Mouse (Mus musculus) adrenal gland, postnatal 10 days (tissue): ENCODE measurements around the gene Unc80. TPM values are rescaled to one million over a fixed set of nuclear protein-coding genes. Genes with fewer than 3 reads are reported as not detected.

ENCODE experiments used
- DNase-seq: peaks from one replicate; pipeline ENCODE4 v3.0.0; 2021; ENCODE audit warnings: mixed read lengths
- long read RNA-seq, 2 experiments: library from polyadenylated mRNA; stranded (forward); transcript quantifications; one replicate each; pipeline ENCODE4 v2.0.0; 2021
- total RNA-seq, 2 experiments: library from RNA; stranded (reverse); gene quantifications; 2 replicates each; pipeline ENCODE4 v1.2.3; 2021

The Unc80 gene
- total RNA-seq = 10 to 100 TPM in 1 of 2 experiments, 1 to 10 TPM in 1; 6.7 to 11.1 TPM
- long read RNA-seq, experiment 1 = 0 reads
- long read RNA-seq, experiment 2 = 0 reads

DNA sequence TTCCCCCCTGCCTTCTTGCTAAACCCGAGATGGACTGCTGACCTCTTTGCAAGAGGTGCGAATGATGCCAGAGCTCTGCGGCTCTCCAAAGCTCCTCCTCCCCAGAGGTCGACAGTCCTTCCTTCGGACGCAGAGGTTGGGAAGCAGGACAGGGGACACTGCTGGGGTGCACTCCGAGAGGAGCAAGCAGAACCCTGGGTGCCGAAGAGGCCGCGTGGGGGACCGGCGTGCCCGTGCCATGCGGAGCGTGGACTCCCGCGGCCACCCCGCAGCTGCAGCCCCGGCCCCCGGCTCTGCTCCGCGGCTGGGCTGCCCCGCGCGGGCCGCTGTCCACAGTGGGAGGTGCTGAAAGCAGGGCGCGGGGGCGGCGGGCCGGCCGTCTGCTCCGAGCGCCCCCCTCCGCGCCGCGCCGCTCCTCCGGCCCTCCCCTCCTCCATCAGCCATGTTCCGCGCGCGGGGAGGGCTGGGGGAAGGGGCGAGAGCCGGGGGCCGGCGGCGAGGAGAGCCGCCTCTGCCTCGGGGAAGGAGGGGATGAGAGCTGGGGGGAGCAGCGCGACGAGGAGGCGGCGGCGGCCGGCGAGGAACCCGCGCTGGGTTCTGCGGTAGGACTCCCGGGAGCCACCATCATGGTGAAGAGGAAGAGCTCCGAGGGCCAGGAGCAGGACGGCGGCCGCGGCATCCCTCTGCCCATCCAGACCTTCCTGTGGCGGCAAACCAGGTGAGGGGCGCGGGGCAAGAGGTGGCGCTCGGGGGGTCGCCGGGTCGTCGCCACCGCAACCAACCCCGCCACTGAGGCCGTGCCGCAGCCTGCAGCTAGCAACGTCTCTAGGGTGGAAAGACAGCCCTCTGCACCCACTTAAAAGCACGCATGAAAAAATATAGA lies at the start of gene Unc80:
Gene Unc80 (plus strand): TSS at position 547 of the 883 bp plus-strand sequence.
- peak; percentile 84 for DNase-seq

GRCm38 (mm10) chr1:66426073-66426472 lies 42.1 kb upstream of the Unc80 start:
- DNase-seq = no peak

DNA sequence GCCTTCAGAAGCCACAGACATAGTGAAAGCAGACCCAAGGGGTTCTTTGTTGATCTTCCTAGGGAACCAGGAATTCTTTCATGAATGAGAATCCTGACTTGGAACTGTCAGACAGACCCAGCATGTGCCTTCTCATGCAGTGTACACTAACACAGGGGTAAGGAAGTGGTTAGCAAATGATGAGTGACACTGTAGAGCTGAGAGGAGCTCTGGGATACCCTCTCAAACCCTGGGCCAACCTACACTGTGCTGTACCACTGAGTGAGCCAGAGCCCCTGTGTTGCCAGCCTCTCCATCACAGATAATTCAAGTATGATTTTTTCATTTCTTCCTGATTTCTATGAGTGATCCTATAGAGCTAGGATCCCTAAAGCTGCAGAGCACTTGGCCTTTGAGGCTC lies 37.2 kb upstream of the Unc80 start:
- no peak for DNase-seq

GRCm38 (mm10) chr1:66431472-66431871 lies 36.7 kb upstream of the Unc80 start:
- DNase-seq = no peak

DNA sequence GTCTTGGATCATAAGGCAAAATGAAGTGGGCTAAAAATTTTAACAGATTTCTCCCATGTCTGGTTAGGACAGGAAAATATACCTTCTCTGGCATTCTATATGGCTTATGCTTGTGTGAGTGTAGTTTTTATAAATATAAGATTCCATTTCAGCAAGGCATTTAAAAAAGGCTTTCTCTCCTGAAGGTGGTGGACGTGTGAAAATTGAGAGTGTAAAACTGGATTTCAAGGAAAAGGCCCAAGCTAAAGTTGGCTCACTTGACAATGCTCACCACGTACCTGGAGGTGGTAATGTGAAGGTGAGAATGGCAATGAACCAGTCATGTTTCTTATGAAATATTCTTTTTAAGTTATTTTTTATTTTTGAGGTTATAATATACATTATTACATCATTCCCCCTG lies 30.1 kb upstream of the Unc80 start:
- no peak for DNase-seq

GRCm38 (mm10) chr1:66442922-66443321 lies 25.2 kb upstream of the Unc80 start:
- DNase-seq = no peak

DNA sequence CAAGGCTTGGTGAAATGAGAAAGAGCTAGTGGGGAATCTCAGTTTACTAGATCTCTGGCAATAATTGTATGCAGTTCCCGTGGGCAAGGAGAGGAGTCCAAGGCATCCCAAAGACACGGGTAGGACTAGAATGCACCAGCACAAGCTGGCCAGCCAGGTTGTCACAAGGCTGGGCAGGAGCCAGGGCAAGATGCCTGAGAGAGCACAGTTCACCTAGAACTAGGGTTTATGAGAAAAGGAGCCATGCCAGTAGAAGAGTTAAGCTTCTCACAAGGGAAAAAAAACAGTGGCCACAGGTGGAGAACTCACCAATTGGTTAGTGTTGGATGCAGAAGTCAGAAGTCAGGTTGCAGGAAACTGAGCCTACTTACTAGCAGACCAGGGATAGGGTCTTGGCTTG lies 18.7 kb upstream of the Unc80 start:
- DNase-seq = no peak

DNA sequence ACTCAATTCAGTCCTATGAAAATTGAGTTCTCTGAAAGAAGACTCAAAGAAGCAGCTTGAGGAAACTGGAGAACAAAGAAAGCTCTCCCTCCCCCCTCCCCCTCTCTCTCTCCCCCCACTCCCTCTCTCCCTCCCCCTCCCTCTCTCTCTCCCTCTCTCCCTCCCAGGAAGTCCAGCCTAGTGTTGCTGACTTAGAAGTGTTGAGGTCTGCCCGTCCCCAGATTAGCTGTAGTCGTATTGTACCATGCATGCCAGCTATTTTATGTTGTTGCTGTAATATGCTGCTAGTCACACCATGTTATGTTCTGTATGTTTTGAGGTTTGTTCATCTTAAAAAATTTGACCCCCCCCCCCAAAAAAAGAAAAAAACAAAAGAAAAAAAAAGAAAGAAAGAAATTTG lies 11.6 kb upstream of the Unc80 start:
- DNase-seq = no peak

DNA sequence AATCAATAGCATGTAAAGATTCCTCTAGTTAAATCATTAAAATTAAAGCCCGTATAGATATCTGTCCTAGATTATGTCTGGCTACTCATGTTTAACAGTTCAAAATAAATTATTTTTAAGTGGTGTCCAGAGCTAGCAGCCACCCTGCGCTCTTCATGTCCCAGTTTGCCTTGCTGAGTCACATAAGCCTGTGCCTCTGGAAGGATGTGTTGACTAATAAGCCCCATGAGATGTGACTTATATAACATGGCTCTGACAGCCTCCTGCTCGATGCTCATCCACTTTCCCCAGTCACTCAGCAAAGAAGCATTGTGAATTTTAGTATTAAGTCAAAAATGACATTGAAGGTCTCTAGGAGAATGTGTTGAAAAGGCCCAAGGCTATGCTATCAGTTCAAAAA lies 10.4 kb upstream of the Unc80 start:
- no peak for DNase-seq

- no peak for DNase-seq
These were observed 8.8 kb upstream of the Unc80 start for GRCm38 (mm10) chr1:66459394-66459793.

- DNase-seq = no peak
These were observed 7.3 kb upstream of the Unc80 start for GRCm38 (mm10) chr1:66460850-66461249.

DNA sequence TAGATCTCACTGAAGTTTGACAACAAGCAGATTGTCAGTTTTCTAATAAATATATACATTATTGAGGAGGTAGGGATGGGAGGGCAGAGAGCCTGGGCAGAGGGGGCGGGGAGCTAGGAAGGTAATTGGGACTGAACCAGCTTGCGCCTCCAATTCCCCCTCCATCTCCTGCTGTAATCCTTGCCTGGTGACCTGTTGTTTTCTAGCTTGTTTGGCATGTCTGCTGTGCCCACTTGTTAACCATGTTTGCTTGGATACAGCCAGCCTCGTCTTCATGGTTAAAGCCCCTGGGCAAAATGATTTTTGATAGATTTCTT lies 495 bp downstream of the Unc80 start:
- peak; percentile 2 for DNase-seq

DNA sequence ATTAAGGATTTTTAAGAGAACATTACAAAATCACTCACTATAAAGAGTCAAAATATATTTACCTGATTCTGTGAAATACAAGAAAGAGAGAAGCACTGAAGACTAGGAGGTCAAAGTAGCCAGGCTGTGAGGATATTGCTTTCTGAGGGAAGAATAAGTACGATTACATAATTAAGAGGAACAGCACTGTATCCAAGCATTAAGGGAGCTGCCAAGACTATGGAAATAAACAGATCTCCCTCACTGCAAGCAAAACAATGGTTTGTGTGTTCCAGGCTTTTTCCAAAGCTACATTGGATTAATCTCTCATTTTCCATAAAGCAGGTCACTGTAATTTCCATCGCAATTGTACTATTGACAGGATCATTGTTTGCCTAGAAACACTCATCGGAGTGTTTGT lies 14.6 kb downstream of the Unc80 start:
- no peak for DNase-seq

- DNase-seq = no peak
These were observed 24.9 kb downstream of the Unc80 start for GRCm38 (mm10) chr1:66493064-66493463.

- DNase-seq = no peak
These were observed 27.3 kb downstream of the Unc80 start for GRCm38 (mm10) chr1:66495310-66496012.

- DNase-seq = no peak
These were observed 82.6 kb downstream of the Unc80 start for GRCm38 (mm10) chr1:66550812-66551211.

GRCm38 (mm10) chr1:66552396-66552966 lies 84.3 kb downstream of the Unc80 start:
- no peak for DNase-seq

DNA sequence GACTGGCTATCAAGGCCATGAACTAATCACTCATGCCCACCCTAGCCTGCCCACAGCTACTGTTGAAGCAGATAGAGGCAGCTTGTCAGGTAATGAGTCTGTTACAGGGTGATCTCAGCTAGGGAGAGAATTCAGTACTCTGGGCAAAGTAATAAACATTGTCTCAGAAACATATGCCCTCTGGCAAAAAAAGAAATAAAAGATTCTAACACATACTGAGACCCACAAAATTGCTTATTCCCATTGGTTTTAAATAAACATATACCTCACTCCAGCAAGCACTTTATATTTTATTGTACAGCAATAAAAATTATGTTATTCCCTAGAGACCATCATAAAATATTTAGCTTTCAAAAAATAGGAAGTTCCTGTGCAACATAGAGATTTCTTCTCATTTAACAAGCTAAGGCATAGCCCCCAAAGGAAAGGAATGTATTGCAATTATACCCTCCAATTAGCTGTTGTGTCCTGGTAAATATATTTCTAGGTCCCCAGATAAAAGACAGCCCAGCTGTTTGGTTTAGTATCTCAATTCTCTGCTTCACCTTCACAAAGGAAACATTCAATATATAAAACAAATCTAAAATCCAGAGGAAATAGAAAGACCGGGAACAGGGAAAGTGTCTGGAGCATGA lies 93.6 kb downstream of the Unc80 start:
- no peak for DNase-seq

GRCm38 (mm10) chr1:66562332-66562731 lies 94.2 kb downstream of the Unc80 start:
- DNase-seq = no peak

GRCm38 (mm10) chr1:66569736-66570135 lies 101.6 kb downstream of the Unc80 start:
- no peak for DNase-seq

DNA sequence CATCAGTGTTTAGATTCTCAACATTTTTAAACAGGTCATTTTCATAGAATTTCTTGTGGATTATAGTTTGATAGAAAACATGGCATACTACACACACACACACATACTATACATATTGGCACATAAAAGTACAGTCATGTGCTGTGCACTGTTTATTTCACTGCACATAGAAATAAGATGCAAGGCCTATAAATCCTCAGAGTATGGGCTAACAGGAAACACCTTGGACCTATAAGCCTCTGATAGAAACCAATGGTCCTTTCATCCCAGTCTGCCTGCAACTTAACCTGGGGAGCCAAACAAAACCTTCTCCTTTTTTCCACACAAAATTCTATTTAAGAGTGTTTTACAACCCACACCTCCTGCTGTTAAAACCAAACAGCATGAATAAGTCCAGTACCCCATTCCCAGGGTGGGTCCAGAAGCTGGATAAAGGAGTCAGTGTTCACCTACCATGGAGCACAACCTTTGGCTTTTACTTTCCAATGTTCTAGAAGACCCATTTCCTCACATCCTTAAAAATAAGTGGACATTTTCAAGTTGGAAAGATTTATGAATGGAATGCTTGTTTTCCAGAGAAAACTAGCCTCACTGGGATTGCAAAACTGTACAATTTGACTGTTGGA lies 129.1 kb downstream of the Unc80 start:
- no peak for DNase-seq

DNA sequence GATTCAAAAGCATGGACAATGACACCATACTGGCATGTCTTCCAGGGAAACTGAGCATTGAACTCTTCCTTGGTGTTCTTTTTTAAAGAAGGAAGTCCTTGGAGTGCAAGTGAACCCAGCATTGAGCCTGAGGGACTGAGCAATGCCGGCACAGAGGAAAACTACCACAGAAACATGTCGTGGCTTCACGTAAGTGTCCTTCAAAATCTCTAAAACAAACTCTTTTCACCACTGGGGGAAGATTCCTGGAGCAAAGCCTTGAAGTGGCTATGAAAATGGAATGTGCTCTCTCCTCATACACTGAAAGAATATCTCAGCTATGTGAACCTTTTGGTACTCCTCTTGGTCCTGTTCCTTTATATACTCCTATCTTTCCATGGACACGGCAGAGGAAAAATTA lies 140.1 kb downstream of the Unc80 start:
- DNase-seq = no peak
